Mouse (Mus musculus): Measurements from ENCODE around the gene Bbs5. TPM values are rescaled to one million over a fixed set of nuclear protein-coding genes. Genes with fewer than 3 reads are reported as not detected.
"Not testable (repeated sequence)": the region's sequence is repeated elsewhere in the genome, so short reads cannot be mapped to it uniquely, and the experiment has no call there.

Gene Bbs5
- total RNA-seq (2021), result 10 to 100 TPM; 24.5 to 28.4 TPM
- long read RNA-seq, experiment 1, transcript Bbs5-201 (12 exons, 1,468 nt), result major isoform, 19 of 31 reads
- long read RNA-seq, experiment 1, partial matches to known transcripts, result 2 of 31 reads
- long read RNA-seq, experiment 1, other reads (novel, unspliced or antisense), result 10 of 31 reads
- long read RNA-seq, experiment 2, transcript Bbs5-201 (12 exons, 1,468 nt), result major isoform, 15 of 26 reads
- long read RNA-seq, experiment 2, partial matches to known transcripts, result 1 of 26 reads
- long read RNA-seq, experiment 2, other reads (novel, unspliced or antisense), result 10 of 26 reads

DNA sequence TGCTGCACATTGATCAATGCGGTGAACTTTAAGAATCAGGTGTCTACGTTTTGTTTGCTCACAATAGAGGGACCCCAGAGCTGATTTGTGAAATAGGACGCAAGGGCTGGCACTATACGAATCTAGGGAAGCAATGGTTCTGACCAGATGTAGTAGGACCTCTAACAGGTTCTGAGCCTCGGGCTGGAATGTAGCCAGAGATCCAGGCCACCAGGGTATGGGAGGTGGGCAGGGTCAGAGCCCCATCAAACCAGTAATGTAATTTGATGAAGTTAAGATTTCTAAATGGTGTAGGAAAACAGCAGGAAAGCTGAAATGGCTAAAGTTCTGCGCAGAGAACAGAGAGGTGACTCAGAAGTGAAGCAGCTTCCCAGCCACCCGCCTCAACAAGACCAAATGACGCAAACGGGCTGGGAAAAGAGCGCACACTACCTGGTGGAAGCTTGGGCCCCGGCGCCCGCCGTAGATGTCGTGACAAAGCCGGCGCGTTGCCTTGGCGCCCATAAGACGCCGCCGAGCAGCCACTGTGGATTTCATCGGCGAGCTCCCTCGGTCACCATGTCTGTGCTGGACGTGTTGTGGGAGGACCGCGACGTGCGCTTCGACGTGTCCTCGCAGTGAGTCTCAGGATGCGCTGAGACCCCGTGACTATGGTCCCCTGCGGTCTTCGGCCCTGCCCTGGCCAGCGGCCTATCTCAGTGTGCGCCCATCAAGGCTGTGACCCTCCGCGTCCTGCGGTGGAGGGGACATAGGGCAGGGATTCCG is at the start of gene Bbs5:
Gene Bbs5 (plus strand): TSS at position 446 of the 765 bp plus-strand sequence.
- peak; percentile 96 for DNase-seq (ENCODE audit: low spot score in 2 of 2)

DNA sequence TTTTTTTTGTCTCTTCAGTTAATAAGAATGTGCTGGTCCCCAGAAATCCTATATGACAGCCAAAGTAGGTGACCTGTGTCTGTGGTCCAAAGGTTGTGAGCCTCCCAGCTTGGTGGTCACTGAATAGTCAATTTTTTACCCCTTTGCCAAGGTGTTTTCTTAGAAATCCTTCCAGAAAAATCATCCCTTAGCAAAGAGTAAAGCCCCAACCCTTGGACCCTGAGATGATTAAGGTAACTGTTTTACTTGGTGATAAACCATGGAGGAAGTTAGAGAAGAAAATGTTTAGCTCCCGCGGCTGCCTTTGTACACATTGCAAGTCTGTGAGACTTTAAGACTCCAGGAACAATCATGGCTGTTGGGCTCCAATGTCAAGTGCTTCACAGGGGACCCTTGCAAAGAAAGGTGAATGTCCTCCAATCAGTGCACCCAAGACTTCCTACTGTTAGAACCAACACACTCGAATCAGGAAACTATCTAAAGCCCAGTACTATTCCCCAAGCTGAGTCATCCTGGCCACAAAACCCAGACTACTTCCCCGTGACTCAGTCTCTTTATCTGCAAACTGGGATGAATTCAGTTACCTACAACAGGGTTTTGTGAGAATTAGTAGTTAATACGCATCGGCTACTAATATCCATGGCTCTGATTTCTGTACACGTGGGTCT is 43.1 kb upstream of the Bbs5 start:
- DNase-seq (ENCODE audit: low spot score in 2 of 2), result no peak

DNA sequence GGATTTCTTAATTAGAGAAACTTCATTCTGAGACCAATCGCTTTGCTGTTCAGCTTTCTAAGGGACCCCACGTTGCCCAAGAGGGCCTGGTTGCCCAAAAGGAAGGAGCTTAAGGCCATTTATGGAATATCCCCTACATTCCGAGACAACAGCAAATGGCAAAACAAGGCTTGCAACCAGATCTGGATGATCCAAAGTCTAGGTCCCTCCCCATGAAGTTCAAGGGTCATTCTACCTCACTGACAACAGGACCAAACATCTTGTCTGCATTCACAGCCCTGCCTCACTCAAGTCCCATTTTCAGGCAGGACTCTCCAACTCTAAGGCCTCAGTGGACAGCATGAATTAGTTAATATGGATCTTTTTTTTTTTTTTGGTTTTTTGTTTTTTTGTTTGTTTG is 40.4 kb upstream of the Bbs5 start:
- no peak for DNase-seq (ENCODE audit: low spot score in 2 of 2)

DNA sequence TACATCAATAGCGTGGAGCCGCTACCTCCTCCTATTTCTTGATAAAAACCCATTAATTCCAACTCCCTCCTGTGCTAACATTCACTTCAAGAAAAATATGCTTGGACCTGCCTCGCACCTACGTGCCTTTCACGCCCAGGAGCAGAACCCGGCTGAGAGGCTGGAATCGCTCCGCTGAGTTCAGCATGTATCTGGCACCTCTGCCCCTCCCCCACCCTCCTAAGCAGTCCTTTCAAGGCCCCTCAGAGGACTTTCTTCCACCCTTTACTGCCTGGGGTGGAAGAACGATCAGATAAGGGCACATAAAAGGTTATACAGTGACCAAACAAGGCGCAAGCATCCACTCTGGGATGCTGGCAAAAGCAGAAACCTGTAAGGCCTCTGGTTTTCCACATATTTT is 34.7 kb upstream of the Bbs5 start:
- no peak for DNase-seq (ENCODE audit: low spot score in 2 of 2)

DNA sequence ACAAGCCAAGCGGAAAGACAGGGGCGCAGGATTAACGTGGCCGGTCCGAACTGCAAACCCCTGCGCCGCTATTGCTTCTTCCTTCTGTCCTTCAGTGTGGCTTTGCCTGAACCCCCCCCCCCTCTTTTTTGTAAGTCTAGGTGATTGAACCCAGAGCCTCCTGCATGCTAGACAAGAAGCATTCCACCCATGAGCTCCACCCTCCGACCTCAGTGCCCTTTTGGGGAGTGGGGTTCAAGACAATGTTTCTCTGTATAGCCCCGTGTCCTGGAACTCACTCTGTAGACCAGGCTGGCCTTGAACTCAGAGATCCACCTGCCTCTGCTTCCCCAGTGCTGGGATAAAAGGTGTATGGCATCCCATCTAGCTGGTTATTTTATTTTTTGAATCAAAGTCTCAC is 34.3 kb upstream of the Bbs5 start:
- no peak for DNase-seq (ENCODE audit: low spot score in 2 of 2)

DNA sequence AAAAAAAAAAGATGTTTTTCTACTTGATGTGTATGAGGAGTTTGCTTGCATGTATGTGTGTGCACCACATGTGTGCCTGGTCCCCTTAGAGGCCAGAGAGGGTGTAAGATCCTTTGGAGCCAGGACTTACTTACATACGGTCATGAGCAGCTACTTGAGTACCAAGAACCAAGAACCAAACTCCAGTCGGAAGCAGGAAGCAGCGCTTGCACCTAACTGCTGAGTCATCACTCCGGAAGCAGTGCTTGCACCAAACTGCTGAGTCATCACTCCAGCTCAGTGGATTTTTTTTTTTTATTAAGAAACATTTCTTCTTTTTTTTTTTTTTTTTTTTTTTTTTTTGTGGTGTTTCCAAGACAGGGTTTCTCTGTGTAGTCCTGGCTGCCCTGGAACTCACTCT is 33.7 kb upstream of the Bbs5 start:
- no peak for DNase-seq (ENCODE audit: low spot score in 2 of 2)

DNA sequence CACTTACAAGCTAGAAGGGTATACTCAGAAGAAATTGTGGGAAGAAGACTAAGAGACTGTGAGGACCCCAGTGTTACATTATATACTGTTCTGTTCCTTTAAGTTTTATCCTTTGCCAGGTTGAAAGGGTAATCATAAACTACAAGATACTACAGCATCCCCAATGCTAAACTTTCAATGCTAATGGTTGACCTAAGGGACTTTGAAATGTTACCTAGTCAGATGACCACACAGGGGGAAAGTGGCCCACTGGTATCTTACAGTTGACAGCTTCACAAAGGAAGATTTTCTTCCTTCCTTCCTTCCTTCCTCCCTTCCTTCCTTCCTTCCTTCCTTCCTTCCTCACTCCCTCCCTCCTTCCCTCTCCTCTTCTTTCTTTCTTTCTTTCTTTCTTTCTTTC is 28.6 kb upstream of the Bbs5 start:
- no peak for DNase-seq (ENCODE audit: low spot score in 2 of 2)

DNA sequence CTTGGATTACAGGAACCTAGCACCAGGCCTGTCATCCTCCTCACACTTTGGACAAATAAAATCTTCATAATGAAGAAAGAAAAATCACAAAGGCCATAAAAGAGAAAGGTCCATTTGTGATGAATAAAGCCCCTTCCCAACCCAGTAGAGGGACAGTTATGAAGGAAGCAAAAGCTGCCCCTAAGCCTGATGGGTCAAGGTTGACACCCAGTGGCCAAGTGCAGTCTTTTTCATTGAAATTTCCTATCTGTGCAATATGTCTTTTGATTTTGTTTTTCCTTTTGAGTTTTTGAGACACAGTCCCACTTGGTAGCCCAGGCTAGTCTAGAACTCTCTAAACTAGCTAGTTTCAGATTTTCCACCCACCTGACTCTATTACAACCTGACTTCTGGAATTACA is 27.7 kb upstream of the Bbs5 start:
- DNase-seq (ENCODE audit: low spot score in 2 of 2), result no peak

DNA sequence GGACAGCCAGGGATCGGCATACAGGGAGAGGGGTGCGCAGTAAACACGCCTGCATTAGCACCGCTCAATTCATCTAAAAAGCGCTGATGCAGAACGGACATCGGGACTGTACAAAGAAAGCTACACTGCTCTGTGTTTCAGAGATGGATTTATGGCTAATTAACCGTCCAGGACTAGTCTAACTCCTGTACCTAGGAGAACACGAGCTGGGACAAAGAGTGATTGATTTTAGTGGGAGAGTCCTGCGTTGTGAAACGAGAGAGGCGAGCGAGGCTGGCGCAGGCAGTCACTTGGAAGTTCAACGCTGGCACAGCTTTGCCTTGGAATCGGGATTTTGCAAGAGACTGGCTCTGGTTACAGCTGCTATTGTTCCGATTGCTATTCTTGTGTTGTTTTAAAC is 17.8 kb upstream of the Bbs5 start:
- DNase-seq (ENCODE audit: low spot score in 2 of 2), result no peak

DNA sequence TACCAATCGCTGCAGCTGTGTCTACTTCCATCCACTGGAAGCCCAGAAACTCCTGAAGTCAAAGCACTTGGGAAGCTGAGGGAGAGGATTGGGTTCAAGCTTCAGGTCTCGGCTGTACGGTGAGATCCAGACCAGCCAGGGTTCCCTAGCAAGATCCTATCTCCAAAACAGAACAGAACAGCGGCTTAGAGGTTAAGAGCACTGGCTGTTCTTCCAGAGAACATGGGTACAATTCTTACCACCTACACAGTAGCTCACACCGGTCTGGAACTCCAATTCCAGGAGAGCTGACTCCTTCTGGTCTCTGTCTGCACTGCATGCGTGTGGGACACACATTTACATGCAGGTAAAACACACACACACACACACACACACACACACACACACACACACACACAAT is 17.1 kb upstream of the Bbs5 start:
- DNase-seq (ENCODE audit: low spot score in 2 of 2), result no peak

DNA sequence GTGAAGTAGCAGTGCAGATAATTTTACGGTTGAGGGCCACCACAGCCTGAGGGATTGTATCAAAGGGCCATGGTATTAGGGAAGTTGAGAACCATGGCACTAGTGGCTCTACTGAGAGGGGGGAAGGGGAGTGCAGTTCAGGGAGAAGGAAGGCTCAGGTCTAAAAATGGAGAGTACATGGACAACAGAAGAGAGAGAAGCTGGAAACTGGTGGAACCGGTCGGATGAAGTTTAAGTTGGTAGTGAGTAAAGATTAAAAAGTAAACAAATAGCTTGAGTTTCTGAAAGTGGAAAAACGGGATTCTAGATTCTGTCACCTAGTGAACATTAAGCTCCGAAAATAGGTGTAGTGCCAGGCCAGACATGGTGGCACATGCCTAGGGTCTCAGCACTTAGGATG is 16.2 kb upstream of the Bbs5 start:
- no peak for DNase-seq (ENCODE audit: low spot score in 2 of 2)

DNA sequence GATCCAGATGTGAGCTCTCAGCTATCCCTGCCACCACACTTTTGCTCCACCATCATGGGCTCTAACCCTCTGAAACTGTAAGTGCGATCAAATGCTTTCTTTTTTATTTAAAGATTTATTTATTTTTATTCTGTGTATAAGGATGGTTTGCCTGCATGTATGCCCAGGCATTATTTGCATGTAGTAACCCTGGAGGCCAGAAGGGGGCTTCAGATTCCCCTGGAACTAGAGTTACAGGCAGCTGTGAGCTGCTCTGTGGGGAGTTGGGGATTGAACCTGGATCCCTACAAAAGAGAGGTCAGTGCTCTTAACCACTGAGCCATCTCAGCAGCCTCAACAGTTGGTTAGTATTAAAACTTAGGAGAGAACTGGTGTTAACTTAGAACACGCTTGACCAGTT is 15.5 kb upstream of the Bbs5 start:
- DNase-seq (ENCODE audit: low spot score in 2 of 2), result no peak

DNA sequence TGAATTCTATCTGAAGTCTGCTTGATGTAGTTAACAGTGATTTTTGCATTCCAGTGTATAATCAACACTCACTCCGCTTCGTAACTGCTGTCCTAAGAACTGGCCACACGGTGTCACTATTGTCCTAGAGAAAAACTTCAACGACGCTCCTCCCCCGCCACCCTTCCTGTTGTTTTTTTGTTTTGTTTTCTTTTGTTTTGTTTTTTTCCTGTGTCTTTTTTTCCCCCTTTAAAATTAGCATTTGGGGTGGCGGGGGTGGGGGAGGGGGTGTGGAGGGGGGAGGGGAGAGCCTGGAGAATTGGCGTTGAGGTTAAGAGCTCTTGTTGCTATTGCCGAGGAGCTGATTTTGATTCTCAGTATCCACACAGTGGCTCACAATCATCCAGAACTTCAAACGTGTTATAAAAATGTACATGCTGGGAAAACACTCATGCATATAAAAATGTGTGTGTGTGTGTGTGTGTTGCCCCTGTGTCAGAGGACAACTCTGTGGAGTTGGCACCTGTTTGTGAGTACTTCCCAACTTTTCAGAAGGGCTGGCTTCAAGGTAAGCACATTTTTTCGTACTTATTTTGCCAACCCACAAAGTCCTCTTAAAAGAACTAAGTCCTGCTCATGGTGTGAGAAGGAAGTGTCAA is 11.8 kb upstream of the Bbs5 start:
- DNase-seq (ENCODE audit: low spot score in 2 of 2), result peak; percentile 12 to 48

DNA sequence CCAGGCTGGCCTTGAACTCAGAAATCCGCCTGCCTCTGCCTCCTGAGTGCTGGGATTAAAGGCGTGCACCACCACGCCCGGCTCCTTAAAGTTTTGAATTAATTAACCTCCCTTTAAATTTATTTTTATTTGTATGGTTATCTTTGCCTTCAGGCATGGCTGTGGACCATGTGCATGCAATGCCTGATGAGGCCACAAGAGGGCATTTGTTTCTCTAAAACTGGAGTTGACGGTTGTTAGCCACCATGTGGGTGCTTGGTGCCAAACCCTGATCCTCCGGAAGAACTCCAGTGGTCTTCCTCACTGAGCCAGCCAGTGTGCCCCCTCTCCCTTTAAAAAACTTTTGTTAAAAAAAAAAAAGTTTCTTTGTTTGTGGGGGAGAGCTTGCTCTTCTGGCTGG is 11.2 kb upstream of the Bbs5 start:
- DNase-seq (ENCODE audit: low spot score in 2 of 2), result peak in 1 of 2 experiments; percentile 14

DNA sequence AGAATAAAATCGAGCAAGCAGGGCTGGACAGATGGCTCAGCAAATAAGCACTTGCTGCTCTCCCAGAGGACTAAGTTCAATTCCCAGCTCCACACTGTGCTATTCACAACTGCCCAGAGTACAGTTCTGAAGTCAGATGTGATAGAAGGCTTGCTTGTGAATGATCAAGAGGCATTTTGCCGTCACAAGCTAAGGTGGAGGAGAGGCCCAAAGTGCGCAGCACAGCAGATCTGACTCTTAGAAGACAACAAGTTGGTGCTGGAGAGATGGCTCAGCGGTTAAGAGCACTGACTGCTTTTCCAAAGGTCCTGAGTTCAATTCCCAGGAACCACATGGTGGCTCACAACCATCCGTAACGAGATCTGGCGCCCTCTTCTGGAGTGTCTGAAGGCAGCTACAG is 9.0 kb upstream of the Bbs5 start:
- DNase-seq (ENCODE audit: low spot score in 2 of 2), result not testable (repeated sequence)

DNA sequence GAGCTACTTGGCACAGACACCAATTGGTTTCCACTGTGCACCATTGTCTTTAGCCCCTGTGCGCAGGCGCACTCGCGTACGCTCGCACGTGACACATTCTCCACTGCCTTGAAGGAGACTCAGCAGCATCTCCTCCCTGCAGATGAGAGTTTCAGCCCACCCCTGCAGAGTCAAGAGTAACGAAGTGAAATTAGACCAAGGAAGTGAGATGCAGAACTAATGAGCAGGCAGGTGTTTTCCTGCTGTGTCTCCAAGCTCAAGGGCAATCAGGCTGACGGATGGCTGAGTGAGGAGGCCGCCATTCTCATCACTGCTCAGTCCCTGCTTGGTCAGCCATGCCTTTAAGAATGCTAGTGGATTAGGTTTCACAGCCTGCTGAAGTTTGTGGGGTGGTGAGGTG is 6.9 kb upstream of the Bbs5 start:
- no peak for DNase-seq (ENCODE audit: low spot score in 2 of 2)

DNA sequence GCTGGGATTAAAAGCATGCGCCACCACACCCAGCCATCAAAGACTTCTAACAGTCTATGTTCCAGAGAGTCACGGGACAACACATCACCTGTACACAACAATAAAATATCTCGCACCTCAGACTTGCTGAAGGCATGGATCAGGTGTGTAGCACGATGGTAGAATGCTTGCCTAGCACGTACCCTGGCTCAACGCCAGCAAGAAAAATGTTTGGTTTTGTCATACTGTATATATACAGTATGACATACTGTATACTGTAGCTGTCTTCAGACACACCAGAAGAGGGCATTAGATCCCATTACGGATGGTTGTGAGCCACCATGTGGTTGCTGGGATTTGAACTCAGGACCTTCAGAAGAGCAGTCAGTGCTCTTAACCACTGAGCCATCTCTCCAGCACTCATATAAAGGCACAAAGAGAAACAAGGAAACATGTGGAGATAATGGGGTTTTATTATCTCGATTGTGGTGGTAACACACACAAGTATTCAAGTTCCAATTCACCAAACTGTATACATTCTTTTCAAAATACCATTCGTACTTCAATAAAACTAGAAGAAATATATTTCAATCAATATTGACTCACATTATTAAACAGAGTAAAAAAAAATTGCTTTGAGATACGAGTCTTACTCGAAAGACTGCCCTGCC is 1.9 kb upstream of the Bbs5 start:
- DNase-seq (ENCODE audit: low spot score in 2 of 2), result no peak

DNA sequence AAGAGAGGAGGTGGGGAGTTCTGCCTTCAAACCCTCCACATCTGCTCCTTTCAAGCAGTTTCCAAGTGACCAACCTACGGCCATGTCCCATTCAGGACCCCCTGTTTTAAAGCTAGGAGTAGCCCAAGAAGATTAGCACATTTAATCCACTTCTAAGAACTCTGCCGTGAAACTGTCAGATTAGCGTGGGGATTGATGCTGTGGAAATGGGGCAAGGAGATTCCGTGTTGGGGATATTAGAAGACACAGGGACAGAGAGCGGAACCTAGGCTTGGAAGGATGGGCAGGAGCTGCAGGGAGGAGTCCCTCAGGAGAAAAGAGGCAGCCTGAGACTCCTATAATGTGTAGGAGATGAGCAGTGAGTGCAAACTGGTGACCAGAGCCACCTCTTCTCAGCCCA is 2.7 kb downstream of the Bbs5 start:
- no peak for DNase-seq (ENCODE audit: low spot score in 2 of 2)

DNA sequence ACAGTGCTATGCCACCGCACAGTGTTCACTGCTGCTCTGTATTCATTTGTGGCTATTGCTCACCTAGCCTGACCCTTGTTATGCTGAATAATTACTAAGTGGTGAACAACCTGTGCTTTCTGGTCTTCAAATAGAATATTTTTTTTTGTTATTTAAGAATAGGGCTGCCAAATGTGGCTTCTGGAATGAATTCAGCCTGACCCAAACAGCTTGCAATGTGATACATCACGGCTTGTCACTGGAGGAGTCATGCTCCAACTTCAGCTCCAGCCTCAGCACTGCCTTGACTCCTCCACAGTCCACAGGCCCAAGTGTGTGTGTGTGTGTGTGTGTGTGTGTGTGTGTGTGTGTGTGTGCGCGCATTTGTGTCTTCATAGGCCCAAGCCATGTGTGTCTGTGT is 12.4 kb downstream of the Bbs5 start:
- no peak for DNase-seq (ENCODE audit: low spot score in 2 of 2)

DNA sequence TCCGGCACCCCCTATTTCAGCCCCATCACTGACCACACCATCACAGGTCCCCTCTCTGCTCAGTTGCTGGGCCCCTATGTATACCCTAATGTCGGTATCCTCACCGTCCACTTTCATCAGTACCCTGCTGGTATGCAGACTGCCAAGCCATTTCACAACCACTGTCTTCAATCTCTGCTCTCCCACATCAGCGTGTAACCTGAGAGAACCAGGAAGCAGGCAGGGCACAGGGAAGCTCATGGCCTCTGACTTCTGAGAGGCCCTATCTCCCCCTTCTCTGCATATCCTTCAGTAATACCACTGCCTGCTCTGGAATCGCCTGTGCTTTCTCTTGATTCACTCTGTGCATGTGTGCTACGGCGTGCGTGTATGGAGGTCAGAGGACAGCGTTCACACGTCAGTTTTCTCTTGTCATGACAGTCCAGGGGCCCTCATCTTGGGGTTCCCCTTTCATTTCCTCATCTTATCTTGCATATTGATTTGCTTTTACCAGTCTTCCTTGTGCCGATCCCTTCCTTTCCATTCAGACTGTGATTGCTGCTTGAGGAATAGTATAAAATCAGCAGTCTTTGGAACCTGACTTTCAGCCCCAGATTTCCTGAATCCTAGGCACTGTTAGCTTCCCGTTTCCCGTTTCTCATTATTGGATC is 17.0 kb downstream of the Bbs5 start:
- DNase-seq (ENCODE audit: low spot score in 2 of 2), result no peak

DNA sequence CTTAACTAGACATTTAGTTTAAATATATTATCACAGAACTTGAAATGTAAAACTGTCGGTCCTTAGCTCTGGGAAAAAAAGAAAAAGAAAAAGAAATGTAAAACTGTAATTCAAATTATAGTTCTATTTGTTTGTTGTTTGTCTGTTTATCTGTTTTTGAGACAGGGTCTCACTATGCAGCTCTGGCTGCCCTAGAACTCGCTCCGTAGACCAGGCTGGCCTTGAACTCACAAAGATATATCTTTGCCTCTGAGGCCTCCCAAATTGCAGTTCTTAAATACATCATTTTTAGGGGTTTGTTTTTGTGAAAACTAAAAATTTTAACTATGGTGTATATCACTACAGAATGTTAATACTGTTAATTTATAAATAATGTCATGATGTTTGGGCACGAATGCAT is 20.7 kb downstream of the Bbs5 start:
- DNase-seq (ENCODE audit: low spot score in 2 of 2), result no peak
